Mouse (Mus musculus) heart, postnatal 4 days (tissue): ENCODE data around the gene Has1. TPM values are rescaled to one million over a fixed set of nuclear protein-coding genes. Genes with fewer than 3 reads are reported as not detected.

ENCODE experiments used
- DNase-seq: peaks from one replicate; pipeline ENCODE4 v3.0.0; 2021
- total RNA-seq, 2 experiments: library from RNA; stranded (reverse); gene quantifications; 2 replicates each; pipeline ENCODE4 v1.2.3; 2021

Has1 gene
- total RNA-seq, 2 experiments from 2014 or later, result 0.55 to 1.4 TPM

- no peak for DNase-seq
These were observed 11.3 kb downstream of the Has1 start for GRCm38 (mm10) chr17:17843534-17844261.

- DNase-seq, result no peak
These were observed 14.2 kb downstream of the Has1 start for GRCm38 (mm10) chr17:17840796-17841195.

GRCm38 (mm10) chr17:17839276-17839675, 15.7 kb downstream of the Has1 start:
- no peak for DNase-seq

GRCm38 (mm10) chr17:17837919-17838701, 16.9 kb downstream of the Has1 start:
- peak; percentile 97 for DNase-seq

GRCm38 (mm10) chr17:17837426-17837825, 17.6 kb downstream of the Has1 start:
- DNase-seq, result peak; percentile 37

- DNase-seq, result no peak
These were observed 18.9 kb downstream of the Has1 start for GRCm38 (mm10) chr17:17836101-17836500.

GRCm38 (mm10) chr17:17834896-17835295, 20.1 kb downstream of the Has1 start:
- DNase-seq, result peak; percentile 39

GRCm38 (mm10) chr17:17830731-17831130, 24.3 kb downstream of the Has1 start:
- DNase-seq, result no peak

GRCm38 (mm10) chr17:17829816-17830535, 25.0 kb downstream of the Has1 start:
- no peak for DNase-seq

GRCm38 (mm10) chr17:17829052-17829785, 25.8 kb downstream of the Has1 start:
- no peak for DNase-seq

GRCm38 (mm10) chr17:17828191-17828981, 26.6 kb downstream of the Has1 start:
- DNase-seq, result peak; percentile 69

- peak; percentile 73 for DNase-seq
These were observed 27.3 kb downstream of the Has1 start for GRCm38 (mm10) chr17:17827658-17828190.

- DNase-seq, result peak; percentile 98
These were observed 28.0 kb downstream of the Has1 start, which contains the start of gene Spaca6 for GRCm38 (mm10) chr17:17826751-17827657. Gene Spaca6, plus strand, starts transcription at chr17:17827158.

- peak; percentile 52 for DNase-seq
These were observed 28.9 kb downstream of the Has1 start for GRCm38 (mm10) chr17:17825921-17826591.

- no peak for DNase-seq
These were observed 31.2 kb downstream of the Has1 start for GRCm38 (mm10) chr17:17823612-17824336.

GRCm38 (mm10) chr17:17795527-17795926, 59.5 kb downstream of the Has1 start:
- no peak for DNase-seq
